Mouse (Mus musculus): ENCODE results near the gene Lamtor5. TPM values are rescaled to one million over a fixed set of nuclear protein-coding genes. Genes with fewer than 3 reads are reported as not detected.

The Lamtor5 gene
- polyA plus RNA-seq, 1 experiment from 2014 or later: 158 TPM

DNA sequence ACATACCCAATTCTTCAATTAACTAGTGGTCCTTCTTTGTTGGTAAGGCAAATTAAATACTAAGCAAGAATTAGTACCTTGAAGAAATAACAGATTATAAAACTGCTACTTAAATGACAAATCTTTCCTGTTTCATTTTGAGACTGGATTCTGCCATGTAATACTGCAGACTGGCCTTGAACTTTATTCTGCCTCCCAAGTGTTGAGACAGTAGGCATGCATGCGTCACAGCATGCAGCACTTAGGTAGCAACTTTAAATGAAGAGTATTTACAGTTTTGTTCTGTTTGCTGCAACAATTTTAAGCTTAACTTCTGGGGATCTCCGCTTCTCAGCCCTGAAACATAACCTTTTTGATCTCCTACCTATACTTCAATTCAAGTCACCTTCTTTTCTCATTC lies 42.5 kb downstream of the Lamtor5 start:
- no peak overlapping the region for H3K4me2 ChIP-seq
- 94% methylated on average over 2 of the region's 2 CpGs for WGBS
- ATAC-seq (replicated peaks; ENCODE audit: insufficient number of reproducible peaks, insufficient read depth, low FRiP score, low read depth): no peak
- H3K27me3 ChIP-seq: no peaks in the 10 kb centered on the region
- no peak overlapping the region for H3K4me3 ChIP-seq
- peaks cover 32% of the 10 kb centered on the region for H3K4me1 ChIP-seq (replicated peaks)
- no peaks in the 10 kb centered on the region for H3K9me3 ChIP-seq (replicated peaks)
- H3K9ac ChIP-seq: no peak overlapping the region
- H3K27ac ChIP-seq: no peak overlapping the region
- peaks cover 18% of the 10 kb centered on the region for H3K36me3 ChIP-seq

DNA sequence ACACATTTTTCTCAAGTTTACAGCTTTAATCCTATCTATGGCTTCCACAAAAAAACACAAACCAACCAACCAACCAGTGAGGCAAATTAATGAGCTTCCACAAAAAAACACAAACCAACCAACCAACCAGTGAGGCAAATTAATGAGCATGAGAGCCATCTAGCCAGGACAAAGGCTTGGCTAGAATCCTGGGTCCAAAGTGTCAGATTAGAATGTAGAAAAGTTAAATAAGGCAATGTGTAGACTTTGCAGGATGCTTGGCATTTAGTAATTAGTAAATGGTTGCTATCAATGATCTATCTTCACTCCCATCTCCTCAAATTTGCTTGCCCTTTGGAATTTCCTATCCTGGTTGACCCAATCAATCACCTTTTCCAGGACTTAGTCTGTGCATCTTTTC lies 43.1 kb downstream of the Lamtor5 start:
- no peaks in the 10 kb centered on the region for H3K9me3 ChIP-seq (replicated peaks)
- peaks cover 32% of the 10 kb centered on the region for H3K4me1 ChIP-seq (replicated peaks)
- H3K27me3 ChIP-seq: no peaks in the 10 kb centered on the region
- no peak overlapping the region for H3K4me3 ChIP-seq
- no peak overlapping the region for H3K27ac ChIP-seq
- no peak overlapping the region for H3K9ac ChIP-seq
- peaks cover 18% of the 10 kb centered on the region for H3K36me3 ChIP-seq
- ATAC-seq (replicated peaks; ENCODE audit: insufficient number of reproducible peaks, insufficient read depth, low FRiP score, low read depth): no peak
- no peak overlapping the region for H3K4me2 ChIP-seq

- WGBS: 96% methylated on average over 1 of the region's 1 CpGs
- Histone ChIP-seq H3K9me3 (replicated peaks) (no peaks in the 10 kb centered on the region), H3K27ac (no peak overlapping the region), H3K36me3 (peaks cover 36% of the 10 kb centered on the region), H3K4me1 (replicated peaks) (peaks cover 44% of the 10 kb centered on the region), H3K4me3 (no peak overlapping the region), H3K4me2 (no peak overlapping the region), H3K9ac (no peak overlapping the region), H3K27me3 (no peaks in the 10 kb centered on the region)
- no peak for ATAC-seq (replicated peaks; ENCODE audit: insufficient number of reproducible peaks, insufficient read depth, low FRiP score, low read depth)
These were observed 47.8 kb downstream of the Lamtor5 start for GRCm38 (mm10) chr3:107326442-107326841.

DNA sequence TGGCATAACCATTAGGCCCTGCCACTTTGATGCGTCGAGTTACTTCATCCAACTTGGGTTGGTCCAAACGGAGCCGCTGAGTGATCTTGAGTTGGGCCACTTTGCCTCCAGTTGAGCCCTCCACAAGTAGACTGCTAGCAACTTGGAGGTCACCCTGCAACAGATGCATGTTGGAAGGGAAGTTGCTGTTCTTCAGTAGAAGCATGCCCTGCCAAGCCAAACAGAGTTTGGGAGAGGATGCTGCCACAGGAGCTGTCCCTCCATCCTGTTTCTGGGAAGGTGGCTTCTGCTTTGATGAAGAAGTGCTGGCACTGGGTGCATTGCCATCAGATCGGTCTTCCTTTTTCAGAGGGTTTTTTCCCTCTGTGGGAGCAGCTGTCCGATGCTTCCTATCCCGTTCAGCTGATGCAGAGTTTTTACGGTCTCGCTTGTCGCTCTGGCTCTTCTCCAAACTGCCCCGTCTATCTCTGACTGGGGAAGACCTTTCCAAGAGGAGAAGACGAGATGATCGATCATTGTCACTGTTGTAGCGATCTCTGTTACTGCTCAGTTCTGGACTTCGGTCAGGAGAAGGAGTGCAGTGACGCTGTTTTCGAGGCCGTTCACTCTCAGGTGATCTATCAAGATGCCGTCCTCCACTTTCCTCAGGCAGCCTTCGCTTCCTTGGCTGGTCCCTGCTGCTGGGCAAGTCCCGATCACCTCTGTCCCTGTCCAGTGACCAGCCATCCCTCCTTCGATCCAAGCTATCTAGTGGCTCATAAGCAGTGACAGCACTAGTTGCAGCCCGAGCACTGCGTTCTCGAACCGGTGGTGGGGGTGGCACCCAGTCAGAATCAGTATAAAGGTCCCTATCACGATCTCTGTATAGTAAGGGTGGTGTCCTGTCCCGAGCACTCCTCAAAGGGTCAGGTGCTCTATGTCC lies 52.1 kb downstream of the Lamtor5 start:
- H3K27ac ChIP-seq: no peak overlapping the region
- no peaks in the 10 kb centered on the region for H3K27me3 ChIP-seq
- H3K9ac ChIP-seq: peak overlapping the region; percentile 92
- ATAC-seq (replicated peaks; ENCODE audit: insufficient number of reproducible peaks, insufficient read depth, low FRiP score, low read depth): no peak
- no peaks in the 10 kb centered on the region for H3K9me3 ChIP-seq (replicated peaks)
- H3K4me1 ChIP-seq (replicated peaks): peaks cover 25% of the 10 kb centered on the region
- H3K4me3 ChIP-seq: peak overlapping the region; percentile 86
- peaks cover 21% of the 10 kb centered on the region for H3K36me3 ChIP-seq
- peak overlapping the region; percentile 82 for H3K4me2 ChIP-seq
- WGBS: 46% methylated on average over 28 of the region's 28 CpGs

- H3K9me3 ChIP-seq (replicated peaks): no peaks in the 10 kb centered on the region
- peaks cover 21% of the 10 kb centered on the region for H3K4me1 ChIP-seq (replicated peaks)
- H3K27me3 ChIP-seq: no peaks in the 10 kb centered on the region
- peak overlapping the region; percentile 97 for H3K27ac ChIP-seq
- no peak for ATAC-seq (replicated peaks; ENCODE audit: insufficient number of reproducible peaks, insufficient read depth, low FRiP score, low read depth)
- peak overlapping the region; percentile 92 for H3K9ac ChIP-seq
- 19% methylated on average over 17 of the region's 17 CpGs for whole genome bisulfite sequencing
- H3K4me2 ChIP-seq: peak overlapping the region; percentile 82
- H3K4me3 ChIP-seq: peak overlapping the region; percentile 86
- H3K36me3 ChIP-seq: peaks cover 18% of the 10 kb centered on the region
These were observed 53.1 kb downstream of the Lamtor5 start for GRCm38 (mm10) chr3:107331746-107332126.

GRCm38 (mm10) chr3:107332127-107332959 lies 53.7 kb downstream of the Lamtor5 start:
- peak overlapping the region; percentile 97 for H3K27ac ChIP-seq
- under 1% methylated on average over 75 of the region's 75 CpGs for whole genome bisulfite sequencing
- H3K9ac ChIP-seq: peak overlapping the region; percentile 92
- peak overlapping the region; percentile 82 for H3K4me2 ChIP-seq
- H3K9me3 ChIP-seq (replicated peaks): no peaks in the 10 kb centered on the region
- ATAC-seq (replicated peaks; ENCODE audit: insufficient number of reproducible peaks, insufficient read depth, low FRiP score, low read depth): no peak
- H3K4me3 ChIP-seq: peak overlapping the region; percentile 86
- peaks cover 18% of the 10 kb centered on the region for H3K36me3 ChIP-seq
- H3K4me1 ChIP-seq (replicated peaks): peaks cover 21% of the 10 kb centered on the region
- no peaks in the 10 kb centered on the region for H3K27me3 ChIP-seq

GRCm38 (mm10) chr3:107332960-107333380 lies 54.3 kb downstream of the Lamtor5 start:
- H3K27me3 ChIP-seq: no peaks in the 10 kb centered on the region
- H3K27ac ChIP-seq: peak overlapping the region; percentile 97
- no peaks in the 10 kb centered on the region for H3K9me3 ChIP-seq (replicated peaks)
- peak overlapping the region; percentile 92 for H3K9ac ChIP-seq
- peak overlapping the region; percentile 82 for H3K4me2 ChIP-seq
- peak overlapping the region; percentile 86 for H3K4me3 ChIP-seq
- peaks cover 16% of the 10 kb centered on the region for H3K36me3 ChIP-seq
- H3K4me1 ChIP-seq (replicated peaks): peaks cover 21% of the 10 kb centered on the region
- ATAC-seq (replicated peaks; ENCODE audit: insufficient number of reproducible peaks, insufficient read depth, low FRiP score, low read depth): peak; percentile 94
- WGBS: 0% methylated on average over 37 of the region's 37 CpGs

Other genes with a start within 250 kb of the Lamtor5 start
- 0.71 and 2.5 TPM in 2 replicates for gene Kcna3, start 242.7 kb upstream of the Lamtor5 start, polyA plus RNA-seq (2015; fragmentation: Nextera tagmentation; extraction: Ambion mirVana)
- gene Kcna2, start 177.7 kb upstream of the Lamtor5 start, polyA plus RNA-seq (2015; fragmentation: Nextera tagmentation; extraction: Ambion mirVana): 0.05 and 0.13 TPM in 2 replicates
- not detected in 2 replicates for gene Kcna10, start 95.8 kb upstream of the Lamtor5 start, polyA plus RNA-seq (2015; fragmentation: Nextera tagmentation; extraction: Ambion mirVana)
- 5.2 and 6.3 TPM in 2 replicates for gene Cym, start 57.1 kb upstream of the Lamtor5 start, polyA plus RNA-seq (2015; fragmentation: Nextera tagmentation; extraction: Ambion mirVana)
- gene A630076J17Rik, start 48.2 kb upstream of the Lamtor5 start, polyA plus RNA-seq (2015; fragmentation: Nextera tagmentation; extraction: Ambion mirVana): 0.20 TPM in 2 replicates
- not detected in 2 replicates for gene Prok1, start 39.2 kb upstream of the Lamtor5 start, polyA plus RNA-seq (2015; fragmentation: Nextera tagmentation; extraction: Ambion mirVana)
- gene Slc16a4, start 12.4 kb downstream of the Lamtor5 start, polyA plus RNA-seq (2015; fragmentation: Nextera tagmentation; extraction: Ambion mirVana): 1.5 and 2.3 TPM in 2 replicates
- gene Rbm15, start 54.8 kb downstream of the Lamtor5 start, polyA plus RNA-seq (2015; fragmentation: Nextera tagmentation; extraction: Ambion mirVana): 10.6 and 10.9 TPM in 2 replicates
- 0.08 and 0.14 TPM in 2 replicates for gene Kcnc4, start 180.7 kb downstream of the Lamtor5 start, polyA plus RNA-seq (2015; fragmentation: Nextera tagmentation; extraction: Ambion mirVana)
- 4.7 TPM in 2 replicates for gene Slc6a17, start 239.2 kb downstream of the Lamtor5 start, polyA plus RNA-seq (2015; fragmentation: Nextera tagmentation; extraction: Ambion mirVana)

All from heart, embryonic 15.5 days (tissue).